Mouse (Mus musculus): ENCODE measurements around the gene Spryd3.

- TF ChIP-seq POLR2A (IDR thresholded peaks at IDR 0.05; ENCODE audit: borderline replicate concordance, extremely low read depth, insufficient read depth, insufficient read length, poor library complexity, severe bottlenecking) (no peak), CTCF (IDR thresholded peaks at IDR 0.05; ENCODE audit: borderline replicate concordance, extremely low read depth, insufficient read depth, insufficient read length) (no peak)
Observed at GRCm38 (mm10) chr15:102163900-102164693, 28.1 kb upstream of the Spryd3 start.
